Mouse (Mus musculus) macrophage (primary cell): ENCODE measurements around the gene Dmwd. TPM values are rescaled to one million over a fixed set of nuclear protein-coding genes. Genes with fewer than 3 reads are reported as not detected.

Experiments
- H3K27ac ChIP-seq: fragments of 350-480 bp; formaldehyde crosslinking; 2 replicates; pipeline ENCODE4 v1.9.0; 2021
- H3K36me3 ChIP-seq: fragments of 350-480 bp; formaldehyde crosslinking; 2 replicates; pipeline ENCODE4 v1.9.0; 2021; ENCODE audit errors: inconsistent target
- H3K4me3 ChIP-seq: fragments of 350-480 bp; formaldehyde crosslinking; 2 replicates; pipeline ENCODE4 v1.9.0; 2021; ENCODE audit errors: inconsistent target
- H3K79me2 ChIP-seq: fragments of 350-480 bp; formaldehyde crosslinking; 2 replicates; pipeline ENCODE4 v1.9.0; 2021; ENCODE audit errors: inconsistent target
- WGBS: methylation state at CpG from one replicate; pipeline ENCODE4 v1.1.7; 2026; ENCODE audit warnings: inconsistent platforms; ENCODE audit not compliant: missing documents; 5-methylcytosine and 5-hydroxymethylcytosine counted together
- polyA plus RNA-seq: library from polyadenylated mRNA; stranded (reverse); fragments of 250-400 nt; gene quantifications from 3 replicates; pipeline ENCODE4 v1.2.4, GENCODE M21; 2018; ENCODE audit warnings: inconsistent platforms

The Dmwd gene
- polyA plus RNA-seq, 1 experiment from 2014 or later, result 0.32 TPM

- Histone ChIP-seq H3K4me3 (no peak overlapping the region), H3K79me2 (no peaks in the 10 kb centered on the region), H3K27ac (no peak overlapping the region), H3K36me3 (no peaks in the 10 kb centered on the region)
- 95% methylated on average over 4 of the region's 4 CpGs for WGBS
Observed at GRCm38 (mm10) chr7:19082171-19082570, 6.1 kb downstream of the Dmwd start.

GRCm38 (mm10) chr7:19083096-19083495 is 7.1 kb downstream of the Dmwd start:
- Histone ChIP-seq H3K4me3 (no peak overlapping the region), H3K27ac (no peak overlapping the region), H3K79me2 (no peaks in the 10 kb centered on the region), H3K36me3 (no peaks in the 10 kb centered on the region)
- WGBS, result 80% methylated on average over 6 of the region's 6 CpGs

- 75% methylated on average over 10 of the region's 10 CpGs for WGBS
- no peaks in the 10 kb centered on the region for H3K36me3 ChIP-seq
- peak within 1 kb of the TSS; percentile 19 for H3K4me3 ChIP-seq
- peak within 1 kb of the TSS; percentile 65 for H3K27ac ChIP-seq
- H3K79me2 ChIP-seq, result no peaks in the 10 kb centered on the region
Observed at GRCm38 (mm10) chr7:19083701-19084100, 7.7 kb downstream of the Dmwd start, which contains the start of gene Dmpk. TSS of gene Dmpk (plus strand) at chr7:19083849.

- H3K79me2 ChIP-seq, result no peaks in the 10 kb centered on the region
- H3K4me3 ChIP-seq, result peak overlapping the region; percentile 19
- no peaks in the 10 kb centered on the region for H3K36me3 ChIP-seq
- 0% methylated on average over 6 of the region's 6 CpGs for WGBS
- H3K27ac ChIP-seq, result peak overlapping the region; percentile 65
Observed at GRCm38 (mm10) chr7:19084277-19084771, 8.3 kb downstream of the Dmwd start.

DNA sequence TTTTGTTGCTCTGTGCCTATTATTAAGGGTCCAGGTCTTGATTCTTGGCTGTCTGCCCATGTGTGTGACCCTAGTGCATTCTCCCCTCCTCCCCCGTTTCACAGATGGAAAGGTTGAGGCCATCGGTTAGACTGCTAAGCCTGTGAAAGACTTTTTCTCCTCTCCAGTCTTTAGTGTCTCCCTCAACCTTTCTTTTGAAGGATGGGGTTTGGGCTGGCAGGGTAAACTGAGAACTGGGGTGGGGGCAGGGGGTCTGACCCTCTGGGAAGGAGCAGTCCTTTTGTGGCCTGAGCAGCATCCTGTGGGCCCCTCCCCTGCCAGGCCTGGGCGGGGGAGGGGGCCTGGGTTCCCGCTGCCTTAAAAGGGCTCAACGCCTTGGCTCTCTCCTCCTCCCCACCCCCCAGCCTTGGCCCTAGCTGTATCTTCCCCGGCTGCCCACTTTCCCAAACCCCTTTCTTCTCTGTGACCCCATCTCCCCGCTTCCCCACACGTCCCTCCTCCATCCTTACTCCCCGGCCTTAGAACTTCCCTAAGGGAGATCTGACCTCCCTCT is 9.0 kb downstream of the Dmwd start:
- Histone ChIP-seq H3K79me2 (no peaks in the 10 kb centered on the region), H3K36me3 (no peaks in the 10 kb centered on the region), H3K4me3 (peak overlapping the region; percentile 16; the same call in 1 of the 2 replicates), H3K27ac (peak overlapping the region; percentile 65)
- WGBS, result 22% methylated on average over 9 of the region's 9 CpGs

GRCm38 (mm10) chr7:19085495-19085894 is 9.5 kb downstream of the Dmwd start:
- WGBS, result 7% methylated on average over 6 of the region's 6 CpGs
- H3K27ac ChIP-seq, result peak overlapping the region; percentile 65
- H3K4me3 ChIP-seq, result peak overlapping the region; percentile 16; the same call in 1 of the 2 replicates
- no peaks in the 10 kb centered on the region for H3K36me3 ChIP-seq
- H3K79me2 ChIP-seq, result no peaks in the 10 kb centered on the region

GRCm38 (mm10) chr7:19086042-19086441 is 10.0 kb downstream of the Dmwd start:
- Histone ChIP-seq H3K36me3 (no peaks in the 10 kb centered on the region), H3K27ac (peak overlapping the region; percentile 65), H3K4me3 (peak overlapping the region; percentile 16; the same call in 1 of the 2 replicates), H3K79me2 (no peaks in the 10 kb centered on the region)
- 7% methylated on average over 14 of the region's 14 CpGs for WGBS

DNA sequence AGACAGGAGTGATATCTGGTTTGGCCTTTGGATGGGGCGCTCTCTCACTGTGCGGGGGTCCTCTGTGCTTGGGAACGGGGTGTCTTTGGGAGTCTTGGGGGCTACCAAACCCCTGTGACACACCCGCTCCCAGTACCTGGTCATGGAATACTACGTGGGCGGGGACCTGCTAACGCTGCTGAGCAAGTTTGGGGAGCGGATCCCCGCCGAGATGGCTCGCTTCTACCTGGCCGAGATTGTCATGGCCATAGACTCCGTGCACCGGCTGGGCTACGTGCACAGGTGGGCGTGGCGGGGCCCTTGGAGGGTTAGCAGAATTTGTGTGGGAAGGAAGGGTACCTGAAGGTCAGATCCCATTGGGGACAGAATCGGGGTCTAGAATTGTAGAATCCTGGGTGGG is 10.7 kb downstream of the Dmwd start:
- no peaks in the 10 kb centered on the region for H3K36me3 ChIP-seq
- H3K27ac ChIP-seq, result no peak overlapping the region
- no peak overlapping the region for H3K4me3 ChIP-seq
- H3K79me2 ChIP-seq, result no peaks in the 10 kb centered on the region
- 88% methylated on average over 18 of the region's 18 CpGs for WGBS

DNA sequence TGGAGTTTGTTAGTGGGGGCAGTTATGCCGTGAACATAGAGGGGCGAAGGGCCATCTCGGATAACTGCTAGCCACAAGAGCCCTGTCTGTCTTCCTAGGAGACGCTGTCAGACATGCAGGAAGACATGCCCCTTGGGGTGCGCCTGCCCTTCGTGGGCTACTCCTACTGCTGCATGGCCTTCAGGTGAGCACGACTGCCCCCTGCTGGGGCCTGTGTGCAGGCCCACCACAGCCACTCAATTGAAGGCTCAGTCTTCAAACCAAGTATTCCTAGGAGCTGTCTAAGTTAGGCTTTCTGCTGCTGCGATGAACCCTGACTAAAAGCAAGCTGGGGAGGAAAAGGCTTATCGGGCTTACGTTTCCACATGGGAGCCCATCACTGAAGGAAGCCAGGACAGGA is 12.8 kb downstream of the Dmwd start:
- Histone ChIP-seq H3K36me3 (no peaks in the 10 kb centered on the region), H3K27ac (no peak overlapping the region), H3K4me3 (no peak overlapping the region), H3K79me2 (no peaks in the 10 kb centered on the region)
- 41% methylated on average over 10 of the region's 10 CpGs for whole genome bisulfite sequencing

DNA sequence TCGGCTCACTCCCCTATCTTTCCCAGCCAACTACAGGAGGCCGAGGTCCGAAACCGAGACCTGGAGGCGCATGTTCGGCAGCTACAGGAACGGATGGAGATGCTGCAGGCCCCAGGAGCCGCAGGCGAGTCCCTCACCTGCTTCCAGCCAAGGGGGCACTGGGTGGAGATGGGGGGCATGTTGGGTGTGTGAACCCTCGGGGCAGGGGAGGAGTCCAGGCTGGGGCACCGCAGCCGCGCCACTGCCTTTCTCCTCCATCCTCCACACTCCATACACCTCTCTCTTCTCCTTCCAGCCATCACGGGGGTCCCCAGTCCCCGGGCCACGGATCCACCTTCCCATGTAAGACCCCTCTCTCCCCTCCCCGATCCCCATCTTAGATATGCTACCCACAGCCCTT is 15.9 kb downstream of the Dmwd start:
- no peak overlapping the region for H3K4me3 ChIP-seq
- no peaks in the 10 kb centered on the region for H3K79me2 ChIP-seq
- no peak overlapping the region for H3K27ac ChIP-seq
- no peaks in the 10 kb centered on the region for H3K36me3 ChIP-seq
- 92% methylated on average over 9 of the region's 17 CpGs for WGBS

DNA sequence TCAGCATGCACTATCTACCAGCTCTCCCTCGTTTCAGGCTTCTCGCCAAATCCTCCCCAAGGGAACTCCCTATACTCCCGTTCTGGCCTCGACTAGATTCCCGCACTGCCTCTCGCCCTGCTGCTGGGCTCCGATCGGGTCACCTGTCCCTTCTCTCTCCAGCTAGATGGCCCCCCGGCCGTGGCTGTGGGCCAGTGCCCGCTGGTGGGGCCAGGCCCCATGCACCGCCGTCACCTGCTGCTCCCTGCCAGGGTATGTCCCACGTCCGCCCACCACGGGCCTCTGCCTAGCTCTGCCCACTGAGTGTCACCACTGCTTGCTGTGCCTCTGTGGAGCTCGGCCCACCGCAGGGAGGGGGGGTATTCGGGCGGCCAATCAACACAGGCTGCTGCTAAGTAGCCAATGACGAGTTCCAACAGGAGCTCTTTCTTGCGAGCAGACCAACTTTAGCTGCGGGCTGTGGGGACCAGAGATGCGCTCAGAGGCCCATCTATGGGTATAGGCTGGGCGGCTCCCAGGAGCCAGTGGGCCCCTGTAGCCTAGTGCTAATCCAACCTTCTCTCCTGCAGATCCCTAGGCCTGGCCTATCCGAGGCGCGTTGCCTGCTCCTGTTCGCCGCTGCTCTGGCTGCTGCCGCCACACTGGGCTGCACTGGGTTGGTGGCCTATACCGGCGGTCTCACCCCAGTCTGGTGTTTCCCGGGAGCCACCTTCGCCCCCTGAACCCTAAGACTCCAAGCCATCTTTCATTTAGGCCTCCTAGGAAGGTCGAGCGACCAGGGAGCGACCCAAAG is 16.6 kb downstream of the Dmwd start:
- Histone ChIP-seq H3K36me3 (no peaks in the 10 kb centered on the region), H3K79me2 (no peaks in the 10 kb centered on the region), H3K4me3 (no peak overlapping the region), H3K27ac (no peak overlapping the region)
- 30% methylated on average over 35 of the region's 38 CpGs for WGBS

DNA sequence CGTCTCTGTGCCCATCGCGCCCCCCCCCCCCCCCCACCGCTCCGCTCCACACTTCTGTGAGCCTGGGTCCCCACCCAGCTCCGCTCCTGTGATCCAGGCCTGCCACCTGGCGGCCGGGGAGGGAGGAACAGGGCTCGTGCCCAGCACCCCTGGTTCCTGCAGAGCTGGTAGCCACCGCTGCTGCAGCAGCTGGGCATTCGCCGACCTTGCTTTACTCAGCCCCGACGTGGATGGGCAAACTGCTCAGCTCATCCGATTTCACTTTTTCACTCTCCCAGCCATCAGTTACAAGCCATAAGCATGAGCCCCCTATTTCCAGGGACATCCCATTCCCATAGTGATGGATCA is 17.1 kb downstream of the Dmwd start:
- H3K36me3 ChIP-seq, result no peaks in the 10 kb centered on the region
- no peak overlapping the region for H3K27ac ChIP-seq
- H3K4me3 ChIP-seq, result no peak overlapping the region
- H3K79me2 ChIP-seq, result no peaks in the 10 kb centered on the region
- 0% methylated on average over 14 of the region's 15 CpGs for whole genome bisulfite sequencing

- Histone ChIP-seq H3K36me3 (no peaks in the 10 kb centered on the region), H3K79me2 (no peaks in the 10 kb centered on the region), H3K4me3 (peak overlapping the region; percentile 36), H3K27ac (peak overlapping the region; percentile 38)
- WGBS, result 2% methylated on average over 45 of the region's 45 CpGs
Observed at GRCm38 (mm10) chr7:19093537-19094385, 17.7 kb downstream of the Dmwd start.

DNA sequence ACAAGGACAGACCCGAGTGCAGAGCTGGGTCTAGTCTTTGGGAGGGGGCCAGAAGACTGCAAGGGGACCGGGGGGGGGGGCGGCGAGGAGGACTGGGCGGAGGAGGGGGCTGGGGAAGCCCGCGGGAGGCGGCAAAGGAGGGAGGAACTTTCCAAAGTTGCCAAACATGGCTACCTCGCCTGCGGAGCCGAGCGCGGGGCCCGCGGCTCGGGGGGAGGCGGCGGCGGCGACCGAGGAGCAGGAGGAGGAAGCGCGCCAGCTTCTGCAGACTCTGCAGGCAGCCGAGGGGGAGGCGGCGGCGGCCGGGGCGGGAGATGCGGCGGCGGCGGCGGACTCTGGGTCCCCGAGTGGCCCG is 18.4 kb downstream of the Dmwd start, which contains the start of gene Six5:
Gene Six5 (plus strand): TSS at position 124 of the 355 bp plus-strand sequence.
- Histone ChIP-seq H3K4me3 (peak within 1 kb of the TSS; percentile 36), H3K79me2 (no peaks in the 10 kb centered on the region), H3K36me3 (no peaks in the 10 kb centered on the region), H3K27ac (peak within 1 kb of the TSS; percentile 38)
- WGBS, result 1% methylated on average over 29 of the region's 36 CpGs
